Mouse (Mus musculus): ENCODE results near the gene Fut9. TPM values are rescaled to one million over a fixed set of nuclear protein-coding genes. Genes with fewer than 3 reads are reported as not detected.

The Fut9 gene
- total RNA-seq, 1 experiment from 2014 or later, result 0.15 TPM

- no peak for DNase-seq
Observed at GRCm38 (mm10) chr4:25645580-25645979, 154.5 kb downstream of the Fut9 start.

GRCm38 (mm10) chr4:25641993-25642392 lies 158.1 kb downstream of the Fut9 start:
- no peak for DNase-seq

DNA sequence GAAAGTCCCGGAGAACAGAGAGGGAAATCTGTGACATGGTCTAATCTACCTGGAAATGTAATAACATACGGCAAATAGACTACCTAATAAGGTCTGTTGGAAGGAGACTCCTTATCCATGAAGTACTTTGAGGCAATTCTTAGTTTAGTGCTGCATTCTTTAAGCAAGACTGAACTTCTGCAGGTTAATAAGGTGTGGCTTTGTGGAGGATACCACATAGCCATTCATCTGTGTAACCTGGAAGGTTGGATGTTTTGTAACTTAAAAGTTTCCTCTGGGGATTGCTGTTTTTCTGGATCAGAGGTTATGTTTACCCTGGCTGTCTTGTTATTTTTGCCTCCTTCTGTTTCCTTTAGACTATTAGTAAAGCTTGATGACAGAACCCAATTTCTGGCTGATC lies 166.8 kb downstream of the Fut9 start:
- DNase-seq, result no peak

DNA sequence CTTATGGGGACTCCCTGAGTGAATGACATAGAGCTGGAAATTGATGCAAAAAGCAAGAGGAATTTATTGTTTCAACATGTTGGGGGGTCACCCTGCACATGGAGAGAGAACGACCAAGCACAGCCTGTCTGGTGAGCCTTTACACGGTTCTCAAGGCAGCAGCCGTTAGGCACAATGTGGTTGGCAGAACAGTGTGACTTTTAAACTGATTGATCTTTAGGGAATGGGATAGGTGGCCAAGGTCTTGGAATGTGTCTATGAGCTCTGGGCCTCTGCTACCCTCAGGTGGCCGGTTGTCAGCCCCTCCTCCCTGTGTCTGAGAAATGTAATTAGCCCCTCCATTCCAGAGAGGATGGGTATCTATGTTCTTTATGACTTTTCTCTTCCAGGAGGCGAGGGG lies 171.9 kb downstream of the Fut9 start:
- no peak for DNase-seq

- no peak for DNase-seq
Observed at GRCm38 (mm10) chr4:25627467-25627866, 172.6 kb downstream of the Fut9 start.

- no peak for DNase-seq
Observed at GRCm38 (mm10) chr4:25627039-25627438, 173.0 kb downstream of the Fut9 start.

DNA sequence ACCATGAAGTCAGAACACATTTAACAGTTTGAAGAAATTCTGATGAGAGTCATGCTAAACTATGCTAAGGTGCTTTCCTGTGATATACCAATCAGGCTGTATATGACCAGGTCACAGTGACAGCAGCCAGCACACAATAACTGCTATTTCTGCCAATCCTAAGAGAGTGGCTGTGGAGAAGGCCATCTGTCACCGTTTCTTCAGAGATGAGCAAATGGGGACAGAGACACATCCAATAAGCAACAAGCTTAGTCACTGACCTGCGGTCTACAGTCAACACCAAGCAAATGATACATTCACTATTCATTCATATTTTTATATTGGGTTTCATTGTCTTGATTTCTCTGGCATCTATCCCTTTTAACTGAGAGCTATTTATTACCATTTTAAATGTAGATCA lies 176.9 kb downstream of the Fut9 start:
- no peak for DNase-seq

DNA sequence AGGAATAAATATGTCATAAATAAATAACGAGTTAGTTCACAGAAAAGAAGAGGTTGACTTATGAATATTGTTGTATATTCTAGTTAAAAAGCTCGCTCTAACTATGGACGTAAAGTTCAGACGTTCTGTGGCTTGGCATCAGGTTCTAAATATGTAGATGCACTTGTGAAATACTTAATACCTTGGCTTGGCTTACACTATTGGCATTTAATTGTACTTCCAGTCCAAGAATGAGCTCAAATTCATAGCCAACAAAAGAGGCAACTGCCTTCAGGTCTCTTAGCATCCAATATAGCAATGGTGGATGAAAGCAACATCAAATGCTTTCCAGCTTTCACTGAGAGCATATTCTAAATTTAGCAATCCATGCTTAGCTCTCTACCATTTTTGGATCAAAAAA lies 182.7 kb downstream of the Fut9 start:
- no peak for DNase-seq

DNA sequence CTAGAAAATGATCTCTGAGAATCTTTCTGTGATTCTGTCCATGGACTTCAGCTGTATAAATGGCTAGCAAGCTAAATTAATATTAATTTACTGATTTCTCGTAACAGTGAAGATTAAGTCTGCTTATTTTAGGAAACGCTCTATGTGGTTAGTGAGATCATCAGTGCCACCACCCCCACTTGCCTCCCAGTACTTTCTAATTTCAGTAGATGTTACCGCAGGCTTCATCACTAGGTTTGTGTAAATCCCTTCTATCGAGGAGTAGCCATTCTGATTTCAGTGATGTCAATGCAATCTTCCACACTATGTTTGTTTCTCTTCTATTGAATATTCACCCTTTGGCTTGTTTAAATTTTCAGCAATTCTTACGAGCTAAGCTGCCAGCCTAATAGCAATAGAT lies 186.6 kb downstream of the Fut9 start:
- no peak for DNase-seq

GRCm38 (mm10) chr4:25610481-25610880 lies 189.6 kb downstream of the Fut9 start:
- no peak for DNase-seq

- no peak for DNase-seq
Observed at GRCm38 (mm10) chr4:25593218-25593617, 206.8 kb downstream of the Fut9 start.
